Mouse (Mus musculus) MEL (cell line): ENCODE measurements at regions not wholly inside any gene's neighbourhood (a gene's known extent, or its start where the extent isn't known, plus 50 kb on each side); places are given as distances from the start of the nearest gene placed in this dataset.

Experiments
- BHLHE40 ChIP-seq: IDR thresholded peaks from 2 replicates; pipeline ENCODE4 v1.6.1; 2012; ENCODE audit warnings: low read depth, mild to moderate bottlenecking, inconsistent platforms, low read length, improper control_type of control experiment, borderline replicate concordance
- CTCF ChIP-seq, 3 experiments: IDR thresholded peaks in 2 of 3; conservative IDR thresholded peaks in 1 of 3; 2 replicates each; pipeline ENCODE4 v1.5.1; 2011 to 2012; ENCODE audit warnings: low read length in 3 of 3, low read depth in 2 of 3, mild to moderate bottlenecking in 2 of 3, improper control_type of control experiment in 1 of 3, inconsistent platforms in 1 of 3, mixed read lengths in 1 of 3, moderate library complexity in 1 of 3; ENCODE audit not compliant: control insufficient read depth in 1 of 3, insufficient read depth in 1 of 3, poor library complexity in 1 of 3, severe bottlenecking in 1 of 3
- EP300 ChIP-seq, 2 experiments: IDR thresholded peaks; 2 replicates each; pipeline ENCODE4 v1.6.1; 2011; ENCODE audit warnings: improper control_type of control experiment in 2 of 2, low read length in 2 of 2, low read depth in 1 of 2, mild to moderate bottlenecking in 1 of 2
- GATA1 ChIP-seq: IDR thresholded peaks from 2 replicates; pipeline ENCODE4 v1.6.1; 2011; ENCODE audit warnings: low read depth, low read length, improper control_type of control experiment
- KAT2A ChIP-seq: conservative IDR thresholded peaks from 2 replicates; pipeline ENCODE4 v1.6.1; 2012; ENCODE audit warnings: low read depth, low read length, improper control_type of control experiment, inconsistent platforms
- NELFE ChIP-seq: IDR thresholded peaks from 2 replicates; pipeline ENCODE4 v1.6.1; 2011; ENCODE audit warnings: low read depth, low read length, improper control_type of control experiment
- POLR2A ChIP-seq, 2 experiments: IDR thresholded peaks; 2 replicates each; pipeline ENCODE4 v1.6.1; 2011 to 2012; ENCODE audit warnings: low read length in 2 of 2, mild to moderate bottlenecking in 2 of 2, control low read depth in 1 of 2, improper control_type of control experiment in 1 of 2, low read depth in 1 of 2, moderate library complexity in 1 of 2; ENCODE audit not compliant: control insufficient read depth in 1 of 2, insufficient read depth in 1 of 2, poor library complexity in 1 of 2
- TBP ChIP-seq: IDR thresholded peaks from 2 replicates; pipeline ENCODE4 v1.8.0; 2011; ENCODE audit warnings: low read depth, low read length, improper control_type of control experiment
- ZMIZ1 ChIP-seq: IDR thresholded peaks from 2 replicates; pipeline ENCODE4 v1.6.1; 2012; ENCODE audit warnings: low read depth, mild to moderate bottlenecking, inconsistent platforms, low read length, improper control_type of control experiment, moderate library complexity

DNA sequence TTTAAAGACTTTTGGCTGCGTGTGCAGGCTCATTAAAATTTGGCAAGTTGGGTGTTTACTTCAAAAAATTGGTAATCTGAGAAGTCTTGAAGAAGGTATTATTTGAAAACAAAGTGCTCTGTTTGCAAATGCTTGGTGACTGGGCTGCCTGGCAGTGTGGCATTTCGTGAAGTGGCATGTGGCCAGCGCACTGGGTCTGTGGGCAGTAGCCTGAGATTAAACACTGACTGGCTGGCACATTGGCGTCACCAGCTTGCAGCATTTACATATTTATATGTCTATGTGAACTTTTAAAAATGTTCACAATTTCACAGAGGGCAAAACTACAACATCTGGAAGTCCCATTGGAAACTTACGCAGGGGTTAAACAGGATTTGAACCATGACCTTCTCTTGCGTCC, 261.3 kb downstream of the Trib2 start:
- TF ChIP-seq CTCF (IDR thresholded peaks at IDR 0.05 in 2 of 3, conservative IDR thresholded peaks at IDR 0.05 in 1 of 3; ENCODE audit: control insufficient read depth in 1 of 3, insufficient read depth in 1 of 3, low read depth in 2 of 3, low read length in 3 of 3, poor library complexity in 1 of 3, severe bottlenecking in 1 of 3), result no peak
- TF ChIP-seq TBP, result no peak
- TF ChIP-seq NELFE, result no peak
- TF ChIP-seq KAT2A, result no peak
- no peak for TF ChIP-seq GATA1
- TF ChIP-seq BHLHE40, result no peak
- no peak for TF ChIP-seq EP300 (IDR thresholded peaks at IDR 0.05; ENCODE audit: low read depth in 1 of 2, low read length in 2 of 2)
- no peak for TF ChIP-seq POLR2A (IDR thresholded peaks at IDR 0.05; ENCODE audit: control insufficient read depth in 1 of 2, insufficient read depth in 1 of 2, low read depth in 1 of 2, low read length in 2 of 2, poor library complexity in 1 of 2)
- no peak for TF ChIP-seq ZMIZ1
